Mouse (Mus musculus) adrenal gland, adult 2 months (tissue): ENCODE data around the gene Prickle2. TPM values are rescaled to one million over a fixed set of nuclear protein-coding genes. Genes with fewer than 3 reads are reported as not detected.

ENCODE experiments used
- DNase-seq: peaks from one replicate; pipeline ENCODE4 v3.0.0; 2021
- polyA plus RNA-seq: library from polyadenylated mRNA; depleted of rRNA; stranded (reverse); fragments of >200 nt; gene quantifications from 2 replicates; pipeline ENCODE4 v1.2.3, GENCODE M21; 2012
- total RNA-seq, 2 experiments: library from RNA; stranded (reverse); gene quantifications; 2 replicates each; pipeline ENCODE4 v1.2.3; 2021

The Prickle2 gene
- total and polyA plus RNA-seq, 3 experiments, result 2.4 to 11.1 (median 5.0) TPM

DNA sequence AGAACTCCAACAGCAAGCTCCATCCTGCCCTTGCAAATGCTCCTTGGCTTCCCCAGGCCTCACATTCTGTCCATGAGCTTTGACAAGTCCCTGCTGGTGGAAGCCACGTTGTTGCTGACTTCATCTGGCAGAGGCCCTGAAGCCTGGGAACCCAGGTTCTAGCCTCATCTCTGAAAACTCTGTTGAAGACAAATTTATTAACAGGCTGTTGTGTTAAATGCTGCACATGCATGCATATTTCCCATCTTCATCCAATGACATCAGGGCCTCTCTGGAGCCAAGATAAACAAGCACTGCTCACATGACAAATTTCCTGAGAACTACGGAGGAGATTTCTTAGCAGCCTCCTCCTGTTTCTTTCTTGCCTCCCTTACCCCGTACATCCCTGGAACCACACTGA is 259.3 kb downstream of the Prickle2 start:
- peak; percentile 31 for DNase-seq

DNA sequence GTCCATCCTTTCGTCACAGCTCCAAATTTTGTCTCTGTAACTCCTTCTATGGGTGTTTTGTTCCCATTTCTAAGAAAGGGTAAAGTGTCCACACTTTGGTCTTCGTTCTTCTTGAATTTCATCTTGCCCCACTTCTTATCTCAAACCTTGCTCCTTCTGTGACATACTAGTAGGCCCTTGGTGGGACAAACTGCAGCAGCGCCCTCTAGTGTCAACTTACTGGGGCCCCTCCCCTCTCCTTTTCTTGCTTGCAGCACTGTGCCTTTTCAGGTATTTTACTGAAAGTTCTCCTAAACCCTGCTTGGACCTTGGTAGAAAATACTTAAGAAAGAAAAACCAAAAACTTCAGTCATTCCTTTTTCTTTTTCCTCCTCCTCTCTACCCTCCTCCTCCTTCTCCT is 264.8 kb downstream of the Prickle2 start:
- peak; percentile 64 for DNase-seq

DNA sequence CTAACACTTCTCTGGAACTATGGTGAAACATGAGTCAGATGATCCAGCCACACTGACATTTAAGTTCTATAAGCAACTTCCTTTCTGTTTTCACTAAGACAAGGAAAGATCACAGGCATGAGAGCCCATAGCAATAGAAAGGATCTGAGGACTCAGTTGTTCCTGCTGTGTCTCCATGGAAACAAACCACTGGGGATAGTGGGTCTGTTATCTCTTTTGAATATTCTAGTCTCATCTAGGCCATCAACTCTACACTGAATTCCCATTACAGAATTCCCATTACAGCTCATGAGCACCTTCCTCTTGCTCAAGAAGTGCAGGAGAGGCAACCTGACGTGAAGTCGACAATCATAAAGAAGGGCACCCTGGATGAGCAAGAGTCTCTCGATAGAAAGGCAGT is 265.7 kb downstream of the Prickle2 start:
- no peak for DNase-seq

DNA sequence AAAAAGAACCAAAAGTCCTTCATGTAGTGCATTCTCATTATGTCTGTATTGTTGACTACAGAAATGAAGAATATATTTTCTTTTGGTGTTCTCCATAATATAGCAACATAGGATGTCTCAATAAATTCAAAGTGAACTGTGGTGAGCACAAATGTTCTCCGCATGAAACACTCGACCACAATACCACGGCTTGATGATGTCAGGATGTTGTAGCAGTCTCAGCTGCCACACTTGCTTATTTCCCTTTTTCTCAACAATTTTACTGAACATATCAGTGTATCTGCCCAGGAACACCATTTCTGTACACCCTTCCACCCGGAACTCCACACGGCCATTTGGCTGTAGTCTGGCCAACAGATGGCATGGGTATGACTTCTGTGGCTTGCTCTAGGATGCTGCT is 273.8 kb downstream of the Prickle2 start:
- DNase-seq, result no peak

DNA sequence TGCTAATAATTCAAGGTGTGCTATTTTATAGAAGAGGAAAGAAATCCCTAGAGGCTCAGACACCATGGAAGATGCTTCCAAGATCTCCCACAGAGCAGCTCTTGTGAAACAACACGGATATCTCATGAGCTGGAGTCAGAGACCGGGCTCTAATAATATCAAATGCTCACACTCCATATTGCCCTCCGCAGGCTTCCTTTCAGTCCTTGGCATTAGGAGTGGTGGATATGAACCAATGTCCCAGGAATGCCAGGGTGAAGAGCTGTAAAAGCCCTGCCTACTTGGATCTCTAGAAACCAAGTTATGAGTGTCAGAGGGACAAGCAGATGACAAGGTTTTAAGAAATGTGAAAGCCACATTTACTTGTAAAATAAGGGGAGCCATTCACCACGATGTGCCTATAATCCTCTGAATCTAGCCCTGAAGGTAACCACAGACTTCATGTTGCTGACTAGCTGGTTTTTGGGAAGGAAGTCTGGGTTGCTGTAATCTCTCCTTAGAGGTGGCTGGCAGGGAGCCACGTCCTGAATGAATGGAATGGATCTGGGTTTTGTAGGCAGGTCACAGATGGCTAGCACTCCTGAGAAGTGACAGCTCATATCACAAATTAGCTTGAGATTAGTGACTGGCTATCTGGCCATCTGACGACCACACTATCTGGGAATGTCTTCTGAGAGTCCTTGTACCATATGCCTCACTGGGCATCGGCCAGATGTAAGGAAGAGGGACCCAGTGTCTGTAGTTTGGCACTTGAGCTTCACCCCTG is 278.4 kb downstream of the Prickle2 start:
- DNase-seq, result no peak

DNA sequence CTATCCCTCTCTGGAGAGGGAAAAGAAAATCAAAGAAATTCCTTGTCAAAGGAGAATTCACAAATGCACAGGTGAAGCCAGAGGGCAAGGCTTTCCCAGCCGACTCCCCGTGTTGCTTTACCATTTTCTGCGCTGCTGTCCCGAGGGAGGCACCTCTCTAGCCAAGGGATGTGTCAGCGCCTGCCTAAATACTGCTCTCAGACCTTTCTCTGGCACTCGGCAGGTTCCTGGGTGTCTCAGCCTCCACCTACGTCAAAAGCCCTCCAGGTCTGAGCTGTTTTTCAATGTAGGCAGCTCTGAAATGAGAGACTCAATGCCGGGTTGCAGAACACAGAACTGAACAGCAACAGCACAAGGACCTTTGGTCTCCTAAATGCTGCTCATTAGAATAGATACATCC is 280.1 kb downstream of the Prickle2 start:
- DNase-seq, result no peak

DNA sequence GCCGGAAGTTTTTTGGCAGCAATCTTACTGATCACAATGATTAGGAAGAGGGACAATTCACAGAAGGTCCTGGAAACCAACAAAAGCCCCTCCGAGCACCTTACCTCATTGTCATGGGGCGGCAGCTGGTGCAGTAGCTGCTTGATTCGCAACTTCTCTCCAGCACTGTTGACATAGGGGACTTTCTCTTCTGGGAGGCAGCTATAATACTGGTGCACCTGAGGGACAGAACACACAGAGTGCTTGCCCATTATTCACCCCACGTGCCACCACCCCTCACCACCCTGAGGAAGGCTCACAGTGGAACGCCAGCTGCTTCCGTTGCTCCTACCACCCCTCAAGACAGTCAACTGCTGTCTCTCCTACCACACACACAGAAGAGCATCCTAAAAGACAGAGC is 280.5 kb downstream of the Prickle2 start:
- no peak for DNase-seq

DNA sequence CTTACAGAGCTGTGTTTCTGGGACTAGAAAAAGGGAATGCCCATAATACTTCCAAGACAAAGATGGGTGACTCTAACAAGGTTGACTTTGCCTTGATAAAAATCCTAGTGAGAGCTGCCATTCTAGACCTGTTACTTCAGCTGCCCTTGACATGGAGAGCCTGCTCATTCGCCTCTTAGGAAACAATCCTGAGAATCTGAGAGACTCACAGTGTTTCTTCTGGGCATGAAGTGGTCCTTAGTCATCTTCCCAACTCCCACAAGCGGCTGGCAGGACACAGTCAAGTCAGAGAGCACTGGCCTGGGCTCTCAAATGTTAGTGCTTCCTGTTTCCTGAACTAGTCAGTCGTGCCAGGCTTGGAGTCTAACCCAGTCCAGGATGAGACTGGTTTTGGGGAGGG is 281.0 kb downstream of the Prickle2 start:
- no peak for DNase-seq

DNA sequence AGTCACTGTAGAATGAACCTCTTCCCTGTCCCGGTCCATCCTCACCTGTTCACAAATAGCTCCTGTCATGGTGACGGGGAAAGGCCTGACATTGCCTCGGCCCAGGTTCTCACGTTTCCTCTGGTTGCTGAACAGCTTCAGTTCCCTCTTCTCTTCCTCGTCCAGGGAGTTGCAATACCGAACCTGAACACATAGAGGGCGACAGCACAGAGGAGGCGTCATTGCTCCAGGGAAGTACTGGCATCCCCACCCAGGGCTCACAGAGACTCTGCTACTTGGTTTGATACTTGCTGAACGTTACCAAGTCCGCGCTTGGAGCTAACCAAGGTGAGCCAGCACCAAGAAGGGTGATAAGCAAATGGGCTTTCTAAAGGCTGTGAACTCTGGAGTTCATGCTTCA is 283.7 kb downstream of the Prickle2 start:
- DNase-seq, result peak; percentile 28

DNA sequence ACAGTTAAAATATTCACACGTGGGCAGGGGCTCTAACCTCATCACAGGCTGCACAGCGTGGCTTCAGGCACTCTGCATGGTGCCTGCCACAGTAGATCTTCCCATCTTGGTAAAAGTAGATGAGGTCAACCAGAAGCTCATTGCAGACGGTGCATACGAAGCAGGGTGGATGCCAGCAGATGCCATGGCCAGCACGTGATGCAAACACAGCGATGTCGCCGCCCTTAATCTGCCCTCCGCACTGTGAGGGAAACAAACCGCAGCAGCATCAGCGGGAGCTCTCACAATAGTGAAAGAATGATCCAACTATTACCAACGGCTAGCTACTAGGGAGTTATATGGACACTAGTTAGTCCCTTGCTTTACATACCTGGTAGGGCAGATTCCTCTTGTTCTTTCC is 285.8 kb downstream of the Prickle2 start:
- no peak for DNase-seq

DNA sequence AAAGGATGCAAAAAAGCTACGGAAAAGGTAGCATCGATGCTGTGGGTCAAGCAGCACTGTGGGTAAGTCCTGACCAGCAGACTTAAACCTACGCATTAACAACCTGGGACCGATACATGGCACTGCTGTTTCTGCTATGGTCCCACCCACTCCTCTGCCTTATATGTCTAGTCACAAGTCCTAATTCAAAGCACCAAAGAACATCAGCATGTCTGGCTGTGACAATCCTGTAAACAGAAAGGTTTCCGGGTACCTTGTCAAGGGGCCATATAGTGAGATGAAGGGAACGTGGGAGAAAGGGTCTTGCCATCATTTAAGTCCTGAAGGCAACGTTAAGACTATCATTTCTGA is 290.6 kb downstream of the Prickle2 start:
- DNase-seq, result no peak

DNA sequence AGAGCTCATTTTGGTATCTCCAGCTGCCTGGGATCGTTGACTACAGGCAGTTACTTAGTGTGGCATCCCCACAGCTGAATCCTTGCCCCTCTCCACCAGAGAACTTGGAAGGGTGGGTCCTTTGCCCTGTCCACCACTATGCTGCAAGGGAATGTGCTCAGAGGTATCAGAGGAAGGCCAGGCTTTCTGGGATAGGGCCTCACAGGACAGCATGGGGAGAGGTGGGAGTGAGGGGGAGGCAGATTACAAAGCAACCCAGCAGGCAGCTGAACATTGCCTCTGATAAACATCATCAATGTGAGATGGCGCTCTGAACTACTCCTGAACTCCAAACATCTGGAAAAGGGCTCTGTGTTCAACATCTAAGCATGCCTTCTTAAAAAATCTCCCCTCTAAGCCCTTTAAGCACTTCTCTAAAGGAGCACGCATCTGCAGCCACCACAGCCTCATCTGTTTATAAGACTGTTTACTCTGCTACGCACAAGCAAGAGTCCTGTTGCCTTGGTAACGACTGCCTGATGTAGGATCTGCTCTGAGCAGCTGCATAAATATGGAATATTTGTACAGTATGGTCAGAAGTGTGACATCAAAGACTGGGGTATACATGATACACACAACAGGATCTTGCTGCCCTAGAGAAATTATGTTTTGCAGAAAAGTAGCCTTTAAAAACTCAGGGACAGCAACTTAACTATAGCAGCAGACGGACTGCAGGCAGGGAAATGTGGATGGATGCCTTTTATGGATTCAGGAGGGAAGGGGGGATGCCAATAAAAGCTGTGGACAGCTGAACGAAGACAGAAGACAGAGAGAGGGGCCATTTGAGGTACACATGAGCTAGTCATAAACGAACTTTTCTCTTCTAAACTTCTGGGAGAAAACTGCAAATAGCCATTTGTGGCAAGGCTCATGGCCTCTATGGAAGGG is 291.2 kb downstream of the Prickle2 start:
- DNase-seq, result no peak

DNA sequence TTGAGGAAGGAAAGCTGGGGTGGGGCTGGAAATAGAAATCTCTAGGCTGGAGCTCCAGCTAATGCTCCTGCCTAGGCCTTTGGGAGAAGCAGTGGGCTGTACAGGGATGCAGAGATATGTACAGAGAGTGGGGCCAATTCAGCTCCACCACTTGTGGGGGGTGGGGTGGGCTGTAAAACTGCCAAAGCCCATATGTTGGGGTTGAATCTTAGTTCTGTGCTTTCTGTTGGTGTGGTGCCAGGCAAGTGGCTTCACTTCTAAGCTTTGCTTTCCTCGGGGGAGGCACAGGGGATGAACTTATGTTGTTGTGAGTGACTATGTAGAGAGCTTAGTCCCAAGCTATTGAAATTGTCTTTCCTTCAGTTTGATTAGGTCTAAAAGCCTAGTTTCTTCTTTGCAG is 292.0 kb downstream of the Prickle2 start:
- DNase-seq, result no peak

DNA sequence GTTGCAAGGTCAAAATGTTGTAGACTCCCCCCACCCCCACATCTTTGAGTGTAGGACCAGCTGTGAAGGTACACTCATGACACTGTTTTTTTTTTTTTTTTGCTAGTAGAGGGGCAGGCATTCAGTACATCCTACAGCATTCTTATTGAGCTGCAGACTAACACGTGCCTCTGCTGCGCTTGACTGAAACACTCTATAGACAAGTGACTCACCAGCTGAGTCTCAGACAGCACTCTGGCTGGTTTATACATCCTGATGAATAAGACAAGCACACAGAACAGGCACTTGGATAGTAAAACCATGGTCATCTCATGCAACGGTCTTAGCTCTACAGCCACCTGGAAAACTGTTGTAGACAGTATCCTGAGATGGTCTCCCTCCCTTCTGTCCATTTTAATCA is 296.2 kb downstream of the Prickle2 start:
- no peak for DNase-seq

DNA sequence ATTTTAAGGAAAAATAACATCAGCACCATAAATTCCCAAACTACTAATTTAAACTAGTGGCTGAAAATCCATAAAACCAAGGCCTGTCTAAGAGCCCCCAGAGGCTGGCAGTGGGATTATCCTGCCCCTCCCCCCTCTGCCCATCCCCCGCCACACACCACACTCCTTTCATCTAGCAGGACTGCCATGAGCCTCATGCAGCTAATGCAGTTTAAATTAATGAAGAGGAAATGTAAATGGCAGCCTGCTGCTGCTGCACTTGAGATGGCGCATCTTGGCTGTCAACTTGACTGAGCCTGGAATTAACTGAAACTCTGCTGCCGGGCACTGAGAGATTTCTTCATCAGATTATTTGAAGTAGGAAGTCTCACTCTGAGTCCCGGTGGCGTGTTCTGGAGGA is 298.7 kb downstream of the Prickle2 start:
- DNase-seq, result no peak

DNA sequence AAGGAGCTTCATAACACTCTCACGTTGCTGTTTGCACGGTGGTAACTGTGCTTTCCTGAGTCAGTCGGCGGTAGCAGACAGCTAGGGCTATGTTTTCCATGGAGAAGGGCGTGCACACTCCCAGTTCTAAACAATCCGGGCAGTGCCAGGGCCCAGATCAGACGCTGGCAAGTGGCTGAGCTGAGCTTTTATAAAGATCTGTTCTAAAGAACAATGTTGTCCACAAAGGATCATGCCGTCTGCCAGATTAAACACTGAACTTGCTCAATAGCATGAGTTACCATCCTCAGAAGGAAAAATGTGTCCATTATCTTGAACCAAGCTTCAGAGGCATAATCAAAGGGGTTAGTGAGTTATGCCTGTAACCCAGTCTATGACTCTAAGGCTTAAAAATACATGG is 300.4 kb downstream of the Prickle2 start:
- DNase-seq, result no peak

DNA sequence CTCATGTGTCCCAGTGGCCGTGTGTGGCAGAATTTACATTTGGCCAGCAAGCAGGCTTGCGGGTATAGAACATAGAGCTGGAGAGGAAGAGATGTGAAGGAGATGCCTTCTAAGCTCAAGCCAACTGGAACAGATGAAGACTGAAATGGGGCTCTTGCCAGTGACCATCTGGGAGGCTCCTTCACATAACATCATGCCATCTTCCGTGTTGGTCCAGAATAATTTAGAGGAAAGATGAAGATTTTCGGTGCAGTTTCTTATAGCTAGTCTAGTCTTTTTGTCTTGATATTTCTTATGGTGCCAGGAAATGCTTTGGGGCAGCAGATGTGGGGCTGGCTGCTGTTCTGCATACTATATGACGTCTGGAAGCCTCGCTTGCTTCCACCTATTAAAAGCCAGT is 308.1 kb downstream of the Prickle2 start:
- DNase-seq, result no peak

DNA sequence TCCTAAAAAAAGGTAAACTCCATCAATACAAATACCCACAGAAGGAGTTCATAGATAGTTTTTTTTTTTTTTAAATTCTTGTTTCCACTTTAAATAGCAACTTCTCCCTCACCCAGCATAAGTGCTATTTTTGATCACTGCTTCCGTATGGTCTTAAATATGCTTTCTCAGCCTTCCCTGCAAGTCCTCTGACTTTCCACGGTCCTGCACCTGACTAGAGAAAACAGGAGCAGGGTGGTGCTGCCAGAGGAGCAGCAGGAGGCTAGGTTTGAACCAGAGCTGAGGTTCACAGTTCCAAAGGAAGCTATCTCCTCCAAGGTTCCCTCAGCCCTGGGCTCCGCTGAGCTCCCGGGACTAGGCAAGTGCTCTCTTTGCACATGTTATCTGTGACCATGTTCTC is 310.4 kb downstream of the Prickle2 start:
- DNase-seq, result no peak

DNA sequence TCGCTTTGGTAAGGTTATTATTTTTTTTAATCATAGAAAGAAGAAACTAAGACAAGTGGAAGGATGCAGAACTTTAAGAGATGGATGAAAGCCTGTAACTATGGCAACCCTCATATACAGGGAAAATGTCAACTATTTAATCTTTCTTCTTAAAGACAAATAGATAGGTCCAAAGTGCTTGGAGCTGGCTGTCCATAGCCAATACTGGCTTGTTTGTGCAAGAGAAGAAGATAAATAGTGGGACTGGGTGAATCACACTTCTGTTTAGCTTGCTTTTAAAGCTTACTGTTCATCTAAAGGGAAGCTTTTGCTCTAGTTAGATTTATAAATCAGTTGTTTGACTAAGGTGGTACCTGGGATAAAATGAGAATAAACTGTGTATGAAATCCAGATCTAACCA is 310.8 kb downstream of the Prickle2 start:
- DNase-seq, result no peak

DNA sequence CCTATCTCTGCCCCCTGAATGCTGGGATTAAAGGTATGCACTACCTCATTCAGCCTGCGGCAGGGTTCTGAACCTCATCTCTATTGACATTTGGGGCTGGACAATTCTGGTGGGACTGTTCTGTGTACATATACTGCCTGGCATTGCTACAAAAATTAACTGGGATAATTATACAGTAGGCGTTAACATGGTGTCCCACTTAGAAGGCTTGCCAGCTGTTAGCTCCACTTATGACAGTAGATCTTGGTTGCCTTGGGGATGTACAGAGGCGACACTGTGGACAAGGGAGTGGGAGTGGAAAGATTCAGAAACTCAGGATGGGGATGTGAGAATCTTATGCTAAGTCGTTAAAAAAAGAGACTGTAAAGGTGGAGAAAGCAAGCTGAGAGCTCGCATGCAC is 311.3 kb downstream of the Prickle2 start:
- DNase-seq, result no peak

DNA sequence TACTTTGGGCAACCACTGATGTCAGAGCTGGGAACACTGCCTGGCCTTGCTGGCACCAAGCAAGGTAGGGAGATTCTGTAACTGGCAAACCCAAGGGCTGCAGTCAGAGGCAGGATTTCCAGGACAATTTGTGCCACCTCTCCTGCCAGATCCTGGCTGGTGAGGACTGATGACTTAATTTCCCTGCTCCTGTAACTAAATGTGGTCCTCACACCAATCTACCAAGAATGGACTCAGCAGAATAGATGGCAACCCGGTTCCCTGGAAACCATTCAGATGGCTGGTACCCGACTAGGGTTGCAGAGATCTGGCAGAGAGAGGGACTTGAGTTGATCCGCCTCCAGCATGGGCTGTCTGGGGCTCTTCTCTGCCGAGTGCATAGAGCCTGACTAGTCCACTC is 315.6 kb downstream of the Prickle2 start:
- DNase-seq, result no peak

DNA sequence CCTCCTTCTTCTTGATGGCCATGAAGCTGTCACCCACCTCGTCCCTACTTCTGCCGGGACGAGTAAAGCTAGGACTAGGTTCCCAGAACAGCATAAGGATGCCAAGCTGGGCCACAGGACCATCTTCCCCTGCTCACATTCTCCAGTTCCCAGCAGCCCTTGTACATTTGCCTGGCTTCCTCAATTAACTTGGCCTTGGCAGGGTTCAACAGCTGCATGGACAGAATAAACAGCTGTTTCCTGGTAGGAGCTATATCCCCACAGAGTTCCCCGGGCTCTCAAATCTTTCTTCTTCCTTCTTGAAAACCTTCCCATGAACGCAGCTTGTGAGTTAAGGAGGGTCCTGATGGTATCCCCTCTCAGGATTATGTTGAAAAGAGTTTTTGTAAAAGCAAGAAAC is 317.3 kb downstream of the Prickle2 start:
- no peak for DNase-seq

DNA sequence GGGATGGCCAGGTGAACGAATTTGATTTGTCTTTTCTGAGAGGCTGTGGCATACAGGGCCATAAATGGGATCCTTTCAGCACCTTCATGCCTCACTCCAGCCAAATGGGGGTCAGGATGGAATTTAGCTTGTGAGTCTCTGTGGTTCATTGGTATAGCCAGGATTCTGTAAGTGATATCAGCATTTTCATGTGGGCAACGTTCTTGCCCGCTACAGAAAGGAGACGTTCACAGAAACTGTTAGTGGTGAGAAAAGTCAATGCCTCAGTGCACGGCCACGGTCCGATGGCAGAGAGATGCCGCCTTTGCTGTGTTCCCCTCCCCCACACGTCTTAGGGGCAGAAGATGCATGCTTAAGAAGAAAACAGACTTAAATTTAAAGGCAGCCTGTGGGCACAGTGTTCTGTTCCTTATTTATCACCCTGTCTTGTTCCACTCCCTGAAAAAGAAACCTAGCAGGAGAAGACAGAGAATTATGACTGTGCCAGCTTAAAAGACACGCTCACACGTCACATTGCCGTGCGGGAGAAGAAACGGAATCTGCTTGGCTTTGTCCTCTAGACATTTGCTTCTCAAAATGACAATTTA is 322.7 kb downstream of the Prickle2 start:
- DNase-seq, result no peak
